Mouse (Mus musculus): ENCODE results near the gene 2210011C24Rik.
"Not testable (repeated sequence)": the region's sequence is repeated elsewhere in the genome, so short reads cannot be mapped to it uniquely, and the experiment has no call there.

The 2210011C24Rik gene

GRCm38 (mm10) chr8:83995973-83996372, 16.0 kb downstream of the 2210011C24Rik start:
- DNase-seq (ENCODE audit: low read depth, low spot score) = no peak

- no peak for DNase-seq (ENCODE audit: low read depth, low spot score)
Measured at GRCm38 (mm10) chr8:83994030-83994429, 17.9 kb downstream of the 2210011C24Rik start.

- DNase-seq (ENCODE audit: low read depth, low spot score) = no peak
Measured at GRCm38 (mm10) chr8:83992488-83992887, 19.5 kb downstream of the 2210011C24Rik start.

GRCm38 (mm10) chr8:83990170-83990569, 21.8 kb downstream of the 2210011C24Rik start:
- no peak for DNase-seq (ENCODE audit: low read depth, low spot score)

GRCm38 (mm10) chr8:83989243-83989642, 22.7 kb downstream of the 2210011C24Rik start:
- DNase-seq (ENCODE audit: low read depth, low spot score) = no peak

- DNase-seq (ENCODE audit: low read depth, low spot score) = not testable (repeated sequence)
Measured at GRCm38 (mm10) chr8:83983222-83983621, 28.7 kb downstream of the 2210011C24Rik start.

- no peak for DNase-seq (ENCODE audit: low read depth, low spot score)
Measured at GRCm38 (mm10) chr8:83982449-83982848, 29.5 kb downstream of the 2210011C24Rik start.

GRCm38 (mm10) chr8:83981533-83981932, 30.4 kb downstream of the 2210011C24Rik start:
- DNase-seq (ENCODE audit: low read depth, low spot score) = no peak

GRCm38 (mm10) chr8:83980845-83981244, 31.1 kb downstream of the 2210011C24Rik start:
- no peak for DNase-seq (ENCODE audit: low read depth, low spot score)

GRCm38 (mm10) chr8:83980250-83980649, 31.7 kb downstream of the 2210011C24Rik start:
- DNase-seq (ENCODE audit: low read depth, low spot score) = no peak

- no peak for DNase-seq (ENCODE audit: low read depth, low spot score)
Measured at GRCm38 (mm10) chr8:83978200-83978599, 33.8 kb downstream of the 2210011C24Rik start.

GRCm38 (mm10) chr8:83977646-83978045, 34.3 kb downstream of the 2210011C24Rik start:
- DNase-seq (ENCODE audit: low read depth, low spot score) = no peak

- DNase-seq (ENCODE audit: low read depth, low spot score) = no peak
Measured at GRCm38 (mm10) chr8:83976779-83977350, 35.1 kb downstream of the 2210011C24Rik start.

- no peak for DNase-seq (ENCODE audit: low read depth, low spot score)
Measured at GRCm38 (mm10) chr8:83976101-83976630, 35.8 kb downstream of the 2210011C24Rik start.

- no peak for DNase-seq (ENCODE audit: low read depth, low spot score)
Measured at GRCm38 (mm10) chr8:83974521-83974920, 37.5 kb downstream of the 2210011C24Rik start.

- no peak for DNase-seq (ENCODE audit: low read depth, low spot score)
Measured at GRCm38 (mm10) chr8:83973161-83974031, 38.6 kb downstream of the 2210011C24Rik start.

- DNase-seq (ENCODE audit: low read depth, low spot score) = peak; percentile 98
Measured at GRCm38 (mm10) chr8:83972150-83973120, 39.5 kb downstream of the 2210011C24Rik start, which contains the start of gene Prkaca. Prkaca (plus strand) TSS chr8:83972993.

- no peak for DNase-seq (ENCODE audit: low read depth, low spot score)
Measured at GRCm38 (mm10) chr8:83971661-83972060, 40.3 kb downstream of the 2210011C24Rik start.

GRCm38 (mm10) chr8:83971121-83971520, 40.9 kb downstream of the 2210011C24Rik start:
- no peak for DNase-seq (ENCODE audit: low read depth, low spot score)

- no peak for DNase-seq (ENCODE audit: low read depth, low spot score)
Measured at GRCm38 (mm10) chr8:83967701-83968100, 44.3 kb downstream of the 2210011C24Rik start.

GRCm38 (mm10) chr8:83964015-83964765, 47.8 kb downstream of the 2210011C24Rik start:
- DNase-seq (ENCODE audit: low read depth, low spot score) = no peak
